Mouse (Mus musculus) CD4-positive, CD25-positive, alpha-beta regulatory T cell, adult 4 months (primary cell): ENCODE results near the gene Gm5152. TPM values are rescaled to one million over a fixed set of nuclear protein-coding genes. Genes with fewer than 3 reads are reported as not detected.
"Not testable (repeated sequence)": the region's sequence is repeated elsewhere in the genome, so short reads cannot be mapped to it uniquely, and the experiment has no call there.

Experiments used
- ATAC-seq: one replicate; pipeline ENCODE4 v1.8.0; 2017
- polyA plus RNA-seq, 2 experiments: library from polyadenylated mRNA; unstranded; fragments of 100-300 nt; shearing (Covaris generic); gene quantifications; one replicate each; pipeline ENCODE4 v1.2.1; 2017

Gene Gm5152
- not detected for polyA plus RNA-seq

- ATAC-seq: not testable (repeated sequence)
Observed at GRCm38 (mm10) chr5:10246426-10246825, at the start of gene Gm5152. TSS of gene Gm5152 (minus strand) at chr5:10246526.

- ATAC-seq: not testable (repeated sequence)
Observed at GRCm38 (mm10) chr5:10254768-10255167, 8.4 kb upstream of the Gm5152 start.

GRCm38 (mm10) chr5:10245770-10246169, 556 bp downstream of the Gm5152 start:
- not testable (repeated sequence) for ATAC-seq

- not testable (repeated sequence) for ATAC-seq
Observed at GRCm38 (mm10) chr5:10240436-10240835, 5.9 kb downstream of the Gm5152 start.

- ATAC-seq: no peak
Observed at GRCm38 (mm10) chr5:10220317-10220716, 26.0 kb downstream of the Gm5152 start.

- ATAC-seq: no peak
Observed at GRCm38 (mm10) chr5:10203067-10203466, 43.3 kb downstream of the Gm5152 start.

GRCm38 (mm10) chr5:10196880-10197279, 49.4 kb downstream of the Gm5152 start:
- no peak for ATAC-seq
